ENCODE assay signal across 8 mouse cellular contexts in the genomic region with DNA sequence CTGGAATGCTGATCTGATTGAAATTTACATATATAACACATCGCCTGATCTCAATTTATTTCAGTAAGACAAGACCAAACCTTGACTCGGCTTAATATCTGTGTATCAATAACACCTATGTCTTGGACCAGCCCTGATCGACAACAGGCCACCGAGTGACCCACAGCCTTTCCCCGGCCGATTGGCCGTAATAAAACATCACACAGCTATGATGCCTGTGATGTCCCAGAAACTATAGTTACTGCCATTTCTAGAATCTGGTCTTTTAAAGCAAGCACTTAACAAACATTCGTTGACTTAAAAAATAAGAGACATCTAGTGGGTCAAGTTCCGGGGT. TPM values are rescaled to one million over a fixed set of nuclear protein-coding genes. Genes with fewer than 3 reads are reported as not detected.
A peak's percentile ranks its signal among the peaks of the same experiment; 100 is the strongest.
DNase-seq lines count a peak whose midpoint lies in the region; ATAC-seq and TF ChIP-seq lines count a peak whose summit lies in the region.

No protein-coding gene starts in this region.

- H3K4me2 ChIP-seq in liver, embryonic 11.5 days, result peak overlapping the region; percentile 79

- TF ChIP-seq POLR2A in spleen, adult 2 months (IDR thresholded peaks at IDR 0.05; ENCODE audit: low read depth, low read length), result no peak

- peak; percentile 20 for DNase-seq in adrenal gland, adult 2 months
- no peak for DNase-seq in adrenal gland, adult 8-10 months
- DNase-seq in spleen, adult 2 months (ENCODE audit: low read depth in 1 of 2, low spot score in 2 of 2), result no peak
- DNase-seq in spleen, adult 12 weeks (ENCODE audit: low spot score), result no peak
- DNase-seq in liver, embryonic 11.5 days (ENCODE audit: low spot score), result no peak
- DNase-seq in ovary, postnatal 10 days (ENCODE audit: low spot score), result no peak
- DNase-seq in urinary bladder, postnatal 25 days (ENCODE audit: low spot score), result no peak

- TF ChIP-seq CTCF in spleen, adult 2 months (IDR thresholded peaks at IDR 0.05; ENCODE audit: extremely low read depth, insufficient read depth, insufficient read length, insufficient replicate concordance), result no peak

- no peak for ATAC-seq in liver, embryonic 11.5 days (replicated peaks; ENCODE audit: low FRiP score)
- no peak for ATAC-seq in megakaryocyte-erythroid progenitor cell, adult 5-6 weeks (replicated peaks; ENCODE audit: low FRiP score, low TSS enrichment, poor library complexity, severe bottlenecking)

- peak overlapping the region; percentile 97 for H3K9ac ChIP-seq in liver, embryonic 11.5 days (ENCODE audit: low read depth, low read length)

- under 1% methylated on average over 9 of the region's 9 CpGs for WGBS in spleen, adult 2 months
- WGBS in liver, embryonic 11.5 days, result under 1% methylated on average over 9 of the region's 9 CpGs

- no peaks in the 10 kb centered on the region for H3K27me3 ChIP-seq in spleen, adult 2 months (ENCODE audit: control insufficient read depth, insufficient read depth, low read length)
- no peaks in the 10 kb centered on the region for H3K27me3 ChIP-seq in liver, embryonic 11.5 days (replicated peaks; ENCODE audit: control insufficient read depth, insufficient read depth, low read length)

- peak overlapping the region; percentile 87 for H3K4me3 ChIP-seq in spleen, adult 2 months (ENCODE audit: extremely low read depth, insufficient read depth, insufficient read length)
- H3K4me3 ChIP-seq in liver, embryonic 11.5 days (ENCODE audit: low read depth, low read length), result peak overlapping the region; percentile 89

- H3K36me3 ChIP-seq in spleen, adult 2 months (ENCODE audit: control insufficient read depth, insufficient read depth, low read length), result peaks cover 40% of the 10 kb centered on the region
- H3K36me3 ChIP-seq in liver, embryonic 11.5 days (ENCODE audit: control insufficient read depth, insufficient read depth, low read length), result peaks cover 38% of the 10 kb centered on the region

- H3K4me1 ChIP-seq in spleen, adult 2 months (ENCODE audit: control insufficient read depth, insufficient read depth, insufficient read length), result peaks cover 6% of the 10 kb centered on the region; the same call in 1 of the 2 replicates
- peaks cover 16% of the 10 kb centered on the region for H3K4me1 ChIP-seq in liver, embryonic 11.5 days (replicated peaks; ENCODE audit: control insufficient read depth, insufficient read depth, low read length)

- H3K9me3 ChIP-seq in liver, embryonic 11.5 days (ENCODE audit: control insufficient read depth, low read length), result no peaks in the 10 kb centered on the region

- peak overlapping the region; percentile 95 for H3K27ac ChIP-seq in spleen, adult 2 months (ENCODE audit: insufficient read depth, low read length)
- H3K27ac ChIP-seq in liver, embryonic 11.5 days (ENCODE audit: low read depth, low read length), result peak overlapping the region; percentile 85; the same call in 1 of the 2 replicates

RNA-seq across cellular contexts. Expression of gene Rbm5, which starts 0.8 kb away (rescaled TPM):
- 100 to 1,000 TPM in 1 of 2 experiments, 10 to 100 TPM in 1; 67.1 to 124 TPM for total RNA-seq in adrenal gland, adult 2 months (2021)
- 61.7 and 67.8 TPM in 2 replicates for polyA plus RNA-seq in adrenal gland, adult 2 months (2012; rRNA removed)
- 100 to 1,000 TPM in 2 of 4 experiments, 10 to 100 TPM in 2; 91.2 to 204 (median 127) TPM for total RNA-seq in adrenal gland, adult 8-10 months (2022)
- 70.3 and 76.0 TPM in 2 replicates for polyA plus RNA-seq in spleen, adult 2 months (2012; rRNA removed)
- polyA plus RNA-seq in liver, embryonic 11.5 days (2014; fragmentation: Nextera tagmentation; extraction: Ambion mirVana), result 115 and 123 TPM in 2 replicates
- total RNA-seq in megakaryocyte-erythroid progenitor cell, adult 5-6 weeks (2014; fragmentation: Nextera tagmentation), result 172 and 186 TPM in 2 replicates
- total RNA-seq in megakaryocyte-erythroid progenitor cell, adult 5-6 weeks (2017), result 236 and 244 TPM in 2 replicates

RNA-seq across cellular contexts. Expression of gene Sema3f, which starts 59.7 kb away (rescaled TPM):
- 10 to 100 TPM; 27.2 to 34.8 TPM for total RNA-seq in adrenal gland, adult 2 months (2021)
- polyA plus RNA-seq in adrenal gland, adult 2 months (2012; rRNA removed), result 95.1 and 106 TPM in 2 replicates
- total RNA-seq in adrenal gland, adult 8-10 months (2022), result 10 to 100 TPM; 25.0 to 41.2 (median 29.8) TPM
- 61.1 and 61.6 TPM in 2 replicates for polyA plus RNA-seq in spleen, adult 2 months (2012; rRNA removed)
- polyA plus RNA-seq in liver, embryonic 11.5 days (2014; fragmentation: Nextera tagmentation; extraction: Ambion mirVana), result 5.9 and 6.2 TPM in 2 replicates
- total RNA-seq in megakaryocyte-erythroid progenitor cell, adult 5-6 weeks (2014; fragmentation: Nextera tagmentation), result 0.94 TPM in 1 of 2 replicates, not detected in the other
- not detected in 2 replicates for total RNA-seq in megakaryocyte-erythroid progenitor cell, adult 5-6 weeks (2017)

Comparison
In these comparisons a context has a peak if more than half of its experiments do, and no peak if none do; other contexts are left out.
1. RNA of gene Sema3f, which starts 59.7 kb away (total RNA-seq): 27.2 to 34.8 TPM in adrenal gland, adult 2 months and 25.0 to 41.2 TPM in adrenal gland, adult 8-10 months; 0.94 TPM in megakaryocyte-erythroid progenitor cell, adult 5-6 weeks; every median in the first group is over 10 times any median in the second.